In genomic region chr5:137530075-137530474, GRCm38 (mm10) we compare ENCODE assay signal across 9 mouse cellular contexts. TPM values are rescaled to one million over a fixed set of nuclear protein-coding genes. Genes with fewer than 3 reads are reported as not detected.
A peak's percentile ranks its signal among the peaks of the same experiment; 100 is the strongest.
DNase-seq lines count a peak whose midpoint lies in the region; ATAC-seq and TF ChIP-seq lines count a peak whose summit lies in the region.
"Had no signal": no experiment of that assay in that cellular context is flagged by ENCODE, and none has a peak within 500 bp of the region (broad histone marks: within the 10 kb centered on the region; RNA-seq: fewer than 3 reads in every experiment).

No protein-coding gene starts in this region.

- no peaks in the 10 kb centered on the region for H3K9me3 ChIP-seq in hindbrain, embryonic 13.5 days
- no peaks in the 10 kb centered on the region for H3K9me3 ChIP-seq in midbrain, embryonic 12.5 days

- H3K4me1 ChIP-seq in kidney, adult 2 months (ENCODE audit: control insufficient read depth, insufficient read depth, low read length) = peaks cover 7% of the 10 kb centered on the region; the same call in 1 of the 2 replicates
- no peaks in the 10 kb centered on the region for H3K4me1 ChIP-seq in brown adipose tissue, adult 24 weeks (ENCODE audit: control insufficient read depth, insufficient read depth, insufficient read length, low read length)
- peaks cover 51% of the 10 kb centered on the region for H3K4me1 ChIP-seq in hindbrain, embryonic 13.5 days (replicated peaks)
- H3K4me1 ChIP-seq in midbrain, embryonic 12.5 days = peaks cover 51% of the 10 kb centered on the region

- no peak for TF ChIP-seq POLR2A in kidney, adult 2 months (IDR thresholded peaks at IDR 0.05; ENCODE audit: low read depth, low read length)

- no peak overlapping the region for H3K27ac ChIP-seq in kidney, adult 2 months (ENCODE audit: insufficient read depth, low read depth, low read length)
- peak overlapping the region; percentile 52 for H3K27ac ChIP-seq in brown adipose tissue, adult 24 weeks (replicated peaks; ENCODE audit: low read depth, low read length)
- H3K27ac ChIP-seq in hindbrain, embryonic 13.5 days = peak overlapping the region; percentile 99
- H3K27ac ChIP-seq in midbrain, embryonic 12.5 days (replicated peaks) = peak overlapping the region; percentile 99

- no peak for DNase-seq in kidney, adult 2 months
- DNase-seq in kidney, adult 9 months = no peak
- DNase-seq in adrenal gland, postnatal 14 days = no peak
- DNase-seq in cerebellum, adult 9-10 months = no peak
- no peak for DNase-seq in frontal cortex, postnatal 10 days (ENCODE audit: low spot score in 2 of 2)

- WGBS in kidney, adult 2 months = 66% methylated on average over 8 of the region's 8 CpGs
- WGBS in hindbrain, embryonic 13.5 days = 63% methylated on average over 8 of the region's 8 CpGs
- 77% methylated on average over 8 of the region's 8 CpGs for WGBS in midbrain, embryonic 12.5 days

- no peaks in the 10 kb centered on the region for H3K27me3 ChIP-seq in kidney, adult 2 months (replicated peaks; ENCODE audit: control insufficient read depth, insufficient read depth, low read length)
- no peaks in the 10 kb centered on the region for H3K27me3 ChIP-seq in hindbrain, embryonic 13.5 days
- no peaks in the 10 kb centered on the region for H3K27me3 ChIP-seq in midbrain, embryonic 12.5 days
- H3K27me3 ChIP-seq: Patski had no signal

- peak overlapping the region; percentile 94 for H3K4me2 ChIP-seq in hindbrain, embryonic 13.5 days
- peak overlapping the region; percentile 89 for H3K4me2 ChIP-seq in midbrain, embryonic 12.5 days (replicated peaks)

- TF ChIP-seq CTCF in kidney, adult 2 months (conservative IDR thresholded peaks at IDR 0.05; ENCODE audit: insufficient read depth, insufficient read length, low read depth, low read length) = no peak

- no peak for ATAC-seq in hindbrain, embryonic 13.5 days (ENCODE audit: low FRiP score)
- no peak for ATAC-seq in midbrain, embryonic 12.5 days (ENCODE audit: low FRiP score, low read depth)
- ATAC-seq: Patski had no signal

- peak overlapping the region; percentile 100 for H3K4me3 ChIP-seq in kidney, adult 2 months (ENCODE audit: insufficient read depth, low read depth, low read length)
- H3K4me3 ChIP-seq in brown adipose tissue, adult 24 weeks (ENCODE audit: insufficient read depth, low read depth, low read length) = peak overlapping the region; percentile 94
- peak overlapping the region; percentile 98 for H3K4me3 ChIP-seq in hindbrain, embryonic 13.5 days
- peak overlapping the region; percentile 93 for H3K4me3 ChIP-seq in midbrain, embryonic 12.5 days

- peaks cover 6% of the 10 kb centered on the region; the same call in 1 of the 2 replicates for H3K36me3 ChIP-seq in kidney, adult 2 months (ENCODE audit: control insufficient read depth, insufficient read depth, low read length)
- peaks cover 50% of the 10 kb centered on the region for H3K36me3 ChIP-seq in hindbrain, embryonic 13.5 days
- H3K36me3 ChIP-seq in midbrain, embryonic 12.5 days = peaks cover 49% of the 10 kb centered on the region

- H3K9ac ChIP-seq in hindbrain, embryonic 13.5 days = peak overlapping the region; percentile 100
- peak overlapping the region; percentile 97 for H3K9ac ChIP-seq in midbrain, embryonic 12.5 days (replicated peaks)

RNA-seq across cellular contexts. Expression of gene Epo, which starts 3.0 kb away (rescaled TPM):
- 0.38 TPM in 1 of 2 replicates, not detected in the other for polyA plus RNA-seq in kidney, adult 2 months (2012; rRNA removed)
- polyA plus RNA-seq in brown adipose tissue, adult 24 weeks (2012; ENCODE audit: insufficient read depth, insufficient read length, missing spikeins) = not detected in 2 replicates
- not detected in 2 replicates for polyA plus RNA-seq in hindbrain, embryonic 13.5 days (2015; fragmentation: Nextera tagmentation; extraction: Ambion mirVana)
- polyA plus RNA-seq in midbrain, embryonic 12.5 days (2016; fragmentation: Nextera tagmentation; extraction: Ambion mirVana) = 0.34 TPM in 1 of 2 replicates, not detected in the other
- total RNA-seq in adrenal gland, postnatal 14 days (2021) = not detected in 2 replicates
- polyA plus RNA-seq: Patski had no signal

RNA-seq across cellular contexts. Expression of gene Gnb2, which starts 3.2 kb away (rescaled TPM):
- 645 and 701 TPM in 2 replicates for polyA plus RNA-seq in kidney, adult 2 months (2012; rRNA removed)
- 285 and 328 TPM in 2 replicates for polyA plus RNA-seq in brown adipose tissue, adult 24 weeks (2012; ENCODE audit: insufficient read depth, insufficient read length, missing spikeins)
- 529 and 536 TPM in 2 replicates for polyA plus RNA-seq in hindbrain, embryonic 13.5 days (2015; fragmentation: Nextera tagmentation; extraction: Ambion mirVana)
- 464 and 467 TPM in 2 replicates for polyA plus RNA-seq in midbrain, embryonic 12.5 days (2016; fragmentation: Nextera tagmentation; extraction: Ambion mirVana)
- 574 and 611 TPM in 2 replicates for total RNA-seq in adrenal gland, postnatal 14 days (2021)

RNA-seq across cellular contexts. Expression of gene Gigyf1, which starts 11.7 kb away (rescaled TPM):
- 24.4 and 26.9 TPM in 2 replicates for polyA plus RNA-seq in kidney, adult 2 months (2012; rRNA removed)
- polyA plus RNA-seq in brown adipose tissue, adult 24 weeks (2012; ENCODE audit: insufficient read depth, insufficient read length, missing spikeins) = 8.6 and 11.2 TPM in 2 replicates
- polyA plus RNA-seq in hindbrain, embryonic 13.5 days (2015; fragmentation: Nextera tagmentation; extraction: Ambion mirVana) = 17.9 and 19.5 TPM in 2 replicates
- polyA plus RNA-seq in midbrain, embryonic 12.5 days (2016; fragmentation: Nextera tagmentation; extraction: Ambion mirVana) = 20.5 and 21.1 TPM in 2 replicates
- 30.5 and 36.6 TPM in 2 replicates for total RNA-seq in adrenal gland, postnatal 14 days (2021)

RNA-seq across cellular contexts. Expression of gene Actl6b, which starts 23.2 kb away (rescaled TPM):
- 0.12 and 0.16 TPM in 2 replicates for polyA plus RNA-seq in kidney, adult 2 months (2012; rRNA removed)
- polyA plus RNA-seq in brown adipose tissue, adult 24 weeks (2012; ENCODE audit: insufficient read depth, insufficient read length, missing spikeins) = not detected in 2 replicates
- 256 and 271 TPM in 2 replicates for polyA plus RNA-seq in hindbrain, embryonic 13.5 days (2015; fragmentation: Nextera tagmentation; extraction: Ambion mirVana)
- 89.4 and 93.1 TPM in 2 replicates for polyA plus RNA-seq in midbrain, embryonic 12.5 days (2016; fragmentation: Nextera tagmentation; extraction: Ambion mirVana)
- total RNA-seq in adrenal gland, postnatal 14 days (2021) = 2.8 and 3.8 TPM in 2 replicates
- polyA plus RNA-seq: Patski had no signal

RNA-seq across cellular contexts. Expression of gene Pop7, which starts 27.8 kb away (rescaled TPM):
- 38.9 and 39.1 TPM in 2 replicates for polyA plus RNA-seq in kidney, adult 2 months (2012; rRNA removed)
- polyA plus RNA-seq in brown adipose tissue, adult 24 weeks (2012; ENCODE audit: insufficient read depth, insufficient read length, missing spikeins) = 19.7 and 20.9 TPM in 2 replicates
- polyA plus RNA-seq in hindbrain, embryonic 13.5 days (2015; fragmentation: Nextera tagmentation; extraction: Ambion mirVana) = 82.2 and 85.1 TPM in 2 replicates
- polyA plus RNA-seq in midbrain, embryonic 12.5 days (2016; fragmentation: Nextera tagmentation; extraction: Ambion mirVana) = 58.0 and 58.1 TPM in 2 replicates
- total RNA-seq in adrenal gland, postnatal 14 days (2021) = 22.3 and 26.2 TPM in 2 replicates
